8 mouse cellular contexts compared by ENCODE assay signal in genomic region chrX:157612894-157613293, GRCm38 (mm10). TPM values are rescaled to one million over a fixed set of nuclear protein-coding genes. Genes with fewer than 3 reads are reported as not detected.
DNase-seq lines count a peak whose midpoint lies in the region; ATAC-seq lines count a peak whose summit lies in the region.

No protein-coding gene starts in this region.

- DNase-seq in embryo, embryonic 10 days (ENCODE audit: low spot score), result peak; percentile 6
- no peak for DNase-seq in embryo, embryonic 9.5 days (ENCODE audit: extremely low spot score)
- peak; percentile 11 for DNase-seq in retina, postnatal 1 day
- no peak for DNase-seq in retina, embryonic 14.5 days (ENCODE audit: low spot score)
- DNase-seq in hindbrain, embryonic 14.5 days (ENCODE audit: low spot score), result no peak
- peak; percentile 16 for DNase-seq in midbrain, embryonic 10.5 days (ENCODE audit: low spot score)
- DNase-seq in spleen, postnatal 10 days (ENCODE audit: low spot score in 2 of 2), result no peak

- H3K4me1 ChIP-seq in hindbrain, embryonic 14.5 days (replicated peaks; ENCODE audit: control insufficient read depth, insufficient read depth, low read length), result no peaks in the 10 kb centered on the region
- H3K4me1 ChIP-seq in midbrain, embryonic 10.5 days, result peaks cover 4% of the 10 kb centered on the region

- no peaks in the 10 kb centered on the region for H3K27me3 ChIP-seq in hindbrain, embryonic 14.5 days (ENCODE audit: control insufficient read depth, insufficient read depth, low read length)
- peaks cover 10% of the 10 kb centered on the region; the same call in 1 of the 2 replicates for H3K27me3 ChIP-seq in midbrain, embryonic 10.5 days (ENCODE audit: low read depth, poor library complexity, severe bottlenecking)

- H3K36me3 ChIP-seq in hindbrain, embryonic 14.5 days (replicated peaks; ENCODE audit: control insufficient read depth, insufficient read depth), result no peaks in the 10 kb centered on the region
- H3K36me3 ChIP-seq in midbrain, embryonic 10.5 days, result no peaks in the 10 kb centered on the region

- H3K9me3 ChIP-seq in hindbrain, embryonic 14.5 days (ENCODE audit: control insufficient read depth, low read length), result no peaks in the 10 kb centered on the region
- no peaks in the 10 kb centered on the region for H3K9me3 ChIP-seq in midbrain, embryonic 10.5 days (replicated peaks)

- ATAC-seq in hindbrain, embryonic 14.5 days (ENCODE audit: low FRiP score), result no peak
- ATAC-seq in megakaryocyte, adult 5-6 weeks (ENCODE audit: poor library complexity, severe bottlenecking), result no peak

- 15% methylated on average over 27 of the region's 32 CpGs for WGBS in hindbrain, embryonic 14.5 days
- 23% methylated on average over 32 of the region's 32 CpGs for WGBS in midbrain, embryonic 10.5 days

- no peak overlapping the region for H3K27ac ChIP-seq in hindbrain, embryonic 14.5 days
- no peak overlapping the region; the same call in 1 of the 2 replicates for H3K27ac ChIP-seq in midbrain, embryonic 10.5 days (replicated peaks)

- peak overlapping the region; percentile 36 for H3K4me2 ChIP-seq in hindbrain, embryonic 14.5 days (replicated peaks)

- no peak overlapping the region for H3K4me3 ChIP-seq in hindbrain, embryonic 14.5 days (replicated peaks; ENCODE audit: low read length)
- H3K4me3 ChIP-seq in midbrain, embryonic 10.5 days, result peak overlapping the region; percentile 36

- no peak overlapping the region for H3K9ac ChIP-seq in hindbrain, embryonic 14.5 days

RNA-seq across cellular contexts. Expression of gene Mbtps2, which starts 14.4 kb away (rescaled TPM):
- 35.7 and 39.3 TPM in 2 replicates for polyA plus RNA-seq in hindbrain, embryonic 14.5 days (2014; fragmentation: Nextera tagmentation; extraction: Ambion mirVana)
- polyA plus RNA-seq in midbrain, embryonic 10.5 days (2016; fragmentation: Nextera tagmentation; extraction: Ambion mirVana), result 17.2 and 20.0 TPM in 2 replicates
- 16.2 and 22.1 TPM in 2 replicates for total RNA-seq in megakaryocyte, adult 5-6 weeks (2015)
- 7.0 and 9.4 TPM in 2 replicates for total RNA-seq in megakaryocyte, adult 5-6 weeks (2017)

RNA-seq across cellular contexts. Expression of gene Yy2, which starts 44.1 kb away (rescaled TPM):
- polyA plus RNA-seq in hindbrain, embryonic 14.5 days (2014; fragmentation: Nextera tagmentation; extraction: Ambion mirVana), result 2.3 and 2.5 TPM in 2 replicates
- polyA plus RNA-seq in midbrain, embryonic 10.5 days (2016; fragmentation: Nextera tagmentation; extraction: Ambion mirVana), result 4.1 and 5.0 TPM in 2 replicates
- 3.9 and 5.8 TPM in 2 replicates for total RNA-seq in megakaryocyte, adult 5-6 weeks (2015)
- total RNA-seq in megakaryocyte, adult 5-6 weeks (2017), result 4.1 and 4.8 TPM in 2 replicates

Comparison
In these comparisons a context has a peak if more than half of its experiments do, and no peak if none do; other contexts are left out.
1. DNase-seq: peak in embryo, embryonic 10 days (single experiment), retina, postnatal 1 day (single experiment) and midbrain, embryonic 10.5 days (single experiment); none in embryo, embryonic 9.5 days (single experiment), retina, embryonic 14.5 days (single experiment), hindbrain, embryonic 14.5 days (single experiment) and spleen, postnatal 10 days (0 of 2).